Mouse (Mus musculus) myocyte (in vitro differentiated cells): ENCODE results near the gene Ckb.

ENCODE experiments used
- CEBPB ChIP-seq: IDR thresholded peaks from 2 replicates; pipeline ENCODE4 v1.6.1; 2011; ENCODE audit warnings: mild to moderate bottlenecking, moderate library complexity; ENCODE audit not compliant: poor library complexity, insufficient read depth, severe bottlenecking
- E2F4 ChIP-seq: IDR thresholded peaks from one replicate; pipeline ENCODE4 v1.6.1; 2011; ENCODE audit warnings: mild to moderate bottlenecking, control low read depth, moderate library complexity; ENCODE audit not compliant: insufficient read depth
- MYOG ChIP-seq, 3 experiments: IDR thresholded peaks; one replicate each; pipeline ENCODE4 v1.6.1; 2011; ENCODE audit warnings: control low read depth in 2 of 3, low read depth in 2 of 3, mild to moderate bottlenecking in 2 of 3; ENCODE audit not compliant: insufficient read length in 2 of 3, control insufficient read depth in 1 of 3, insufficient read depth in 1 of 3
- POLR2A ChIP-seq: IDR thresholded peaks from one replicate; pipeline ENCODE4 v1.6.1; 2011; ENCODE audit warnings: low read depth, mild to moderate bottlenecking, control low read depth, moderate library complexity; ENCODE audit not compliant: insufficient read length
- POLR2AphosphoS2 ChIP-seq: IDR thresholded peaks from one replicate; pipeline ENCODE4 v1.6.1; 2011; ENCODE audit warnings: low read depth, control low read depth; ENCODE audit not compliant: insufficient read length
- SRF ChIP-seq: IDR thresholded peaks from one replicate; pipeline ENCODE4 v1.6.1; 2011; ENCODE audit warnings: low read depth; ENCODE audit not compliant: control insufficient read depth, insufficient read length
- TCF12 ChIP-seq: IDR thresholded peaks from one replicate; pipeline ENCODE4 v1.6.1; 2011; ENCODE audit warnings: mild to moderate bottlenecking, control low read depth; ENCODE audit not compliant: poor library complexity, insufficient read depth, severe bottlenecking
- USF1 ChIP-seq: IDR thresholded peaks from one replicate; pipeline ENCODE4 v1.6.1; 2011; ENCODE audit warnings: low read depth, mild to moderate bottlenecking, control low read depth, moderate library complexity

- TF ChIP-seq POLR2AphosphoS2: peak; percentile 71
- peak; percentile 65 for TF ChIP-seq POLR2A
- no peak for TF ChIP-seq E2F4
- no peak for TF ChIP-seq TCF12
- TF ChIP-seq USF1: no peak
- TF ChIP-seq SRF: no peak
- no peak for TF ChIP-seq MYOG (IDR thresholded peaks at IDR 0.05; ENCODE audit: control insufficient read depth in 1 of 3, insufficient read depth in 1 of 3, insufficient read length in 2 of 3, low read depth in 2 of 3)
- no peak for TF ChIP-seq CEBPB
These were observed 5.9 kb upstream of the Ckb start, which contains the start of gene Trmt61a for GRCm38 (mm10) chr12:111677882-111678669.
